Mouse (Mus musculus) lung, adult 18-20 months (tissue): ENCODE measurements at regions not wholly inside any gene's neighbourhood (a gene's known extent, or its start where the extent isn't known, plus 50 kb on each side); places are given as distances from the start of the nearest gene placed in this dataset.

Experiments used
- DNase-seq, 2 experiments: peaks; one replicate each; pipeline ENCODE4 v3.0.0; 2022; ENCODE audit warnings: mixed read lengths in 2 of 2

DNA sequence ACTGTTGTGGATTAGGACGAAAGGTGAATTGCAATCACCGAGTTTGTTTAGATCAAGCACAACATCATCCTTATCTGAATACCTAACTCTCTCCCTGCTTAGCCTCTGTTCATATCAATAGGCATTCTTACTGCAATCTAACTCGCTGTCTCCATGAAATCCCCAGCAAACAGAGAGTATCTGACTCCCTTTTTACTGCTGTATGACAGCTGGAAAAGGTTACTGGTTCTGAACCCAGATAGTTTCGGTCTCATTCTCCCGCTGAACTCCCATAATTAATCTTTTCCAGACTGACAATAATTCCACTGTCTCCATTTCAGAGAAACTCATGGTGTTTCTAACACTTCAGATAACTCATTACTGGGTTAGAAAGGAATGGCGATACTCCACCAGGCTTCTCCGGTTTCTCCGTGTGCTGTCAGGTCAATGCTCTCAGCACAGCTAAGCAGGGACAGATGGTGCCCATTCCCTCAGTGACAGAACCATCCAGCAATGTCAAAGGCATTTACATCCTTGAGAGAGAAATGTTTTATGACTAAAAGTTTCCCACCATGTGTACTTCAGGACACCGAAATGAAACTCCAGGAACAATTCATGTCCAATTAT, 167.5 kb upstream of the Itga4 start:
- DNase-seq: no peak

- DNase-seq: no peak
Measured at GRCm38 (mm10) chr2:79090273-79090672, 165.0 kb upstream of the Itga4 start.

- no peak for DNase-seq
Measured at GRCm38 (mm10) chr2:79094298-79094697, 160.9 kb upstream of the Itga4 start.

DNA sequence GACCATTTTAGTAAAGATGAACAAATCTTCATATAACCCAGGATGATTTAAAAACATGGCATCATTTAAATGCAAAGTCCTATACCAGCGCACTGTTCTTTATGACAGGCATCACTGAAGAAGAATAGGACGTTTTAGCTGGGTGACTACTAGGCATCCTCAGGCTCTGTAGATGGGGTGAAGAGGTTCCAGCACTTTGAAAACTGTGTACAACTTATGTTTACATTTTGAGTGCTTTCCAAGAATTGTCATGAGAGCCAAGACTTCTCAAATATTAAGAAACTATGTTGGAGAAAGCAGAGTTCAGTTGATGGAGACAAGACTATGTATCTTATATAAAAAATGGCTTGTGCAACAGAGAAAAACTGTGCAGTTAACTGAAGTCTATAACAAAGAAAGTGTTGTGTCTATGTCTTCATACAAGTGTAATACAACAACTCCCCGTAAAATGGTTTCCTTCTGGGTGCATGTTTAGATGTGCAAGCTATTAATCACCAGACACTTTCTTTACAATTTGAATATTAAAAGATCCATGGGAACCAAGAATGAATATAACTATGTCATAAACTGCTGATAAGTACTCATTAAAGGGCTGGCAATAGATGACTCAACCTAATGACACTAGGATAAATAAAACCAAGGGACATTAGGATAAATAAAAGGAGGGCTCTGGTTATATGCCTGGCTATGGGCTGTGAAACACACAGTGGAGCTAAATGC, 158.5 kb upstream of the Itga4 start:
- no peak for DNase-seq

DNA sequence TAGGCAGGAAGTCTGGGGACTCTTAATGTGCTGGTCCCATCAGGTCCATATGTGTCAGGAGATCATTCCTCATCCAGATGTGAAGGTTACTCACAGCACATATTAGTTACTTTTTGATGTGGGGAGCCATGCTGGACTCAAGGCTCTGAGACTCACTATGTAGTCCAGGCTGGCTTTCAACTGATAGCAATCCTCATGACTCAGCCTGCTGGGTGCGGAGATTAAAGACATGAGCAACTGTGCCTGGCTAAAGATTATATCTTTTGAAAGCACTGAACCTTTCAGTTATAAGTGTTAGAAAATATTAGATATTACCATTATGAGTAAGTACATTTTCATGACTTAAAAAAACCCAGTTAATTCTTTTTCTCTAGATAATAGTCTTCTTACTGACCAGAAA, 155.6 kb upstream of the Itga4 start:
- no peak for DNase-seq

- no peak for DNase-seq
Measured at GRCm38 (mm10) chr2:79111673-79112072, 143.6 kb upstream of the Itga4 start.

DNA sequence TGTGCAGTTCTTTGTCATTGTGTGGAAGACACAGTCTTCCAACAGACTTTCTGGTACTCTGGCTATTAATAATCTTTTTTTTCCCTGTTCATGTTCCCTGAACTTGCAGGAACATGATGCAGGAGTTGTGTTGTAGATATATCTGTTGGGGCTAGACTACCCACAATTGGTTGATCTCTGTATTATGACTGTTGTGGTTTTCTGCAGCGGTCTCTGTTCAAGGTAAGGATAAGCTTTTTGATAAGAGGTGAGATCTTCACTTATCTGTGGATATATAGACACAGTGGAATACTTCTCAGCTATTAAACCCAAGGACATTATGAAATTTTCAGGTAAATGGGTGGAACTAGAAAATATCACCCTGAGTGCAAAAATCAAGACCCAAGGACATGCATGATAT, 143.2 kb upstream of the Itga4 start:
- DNase-seq: no peak

DNA sequence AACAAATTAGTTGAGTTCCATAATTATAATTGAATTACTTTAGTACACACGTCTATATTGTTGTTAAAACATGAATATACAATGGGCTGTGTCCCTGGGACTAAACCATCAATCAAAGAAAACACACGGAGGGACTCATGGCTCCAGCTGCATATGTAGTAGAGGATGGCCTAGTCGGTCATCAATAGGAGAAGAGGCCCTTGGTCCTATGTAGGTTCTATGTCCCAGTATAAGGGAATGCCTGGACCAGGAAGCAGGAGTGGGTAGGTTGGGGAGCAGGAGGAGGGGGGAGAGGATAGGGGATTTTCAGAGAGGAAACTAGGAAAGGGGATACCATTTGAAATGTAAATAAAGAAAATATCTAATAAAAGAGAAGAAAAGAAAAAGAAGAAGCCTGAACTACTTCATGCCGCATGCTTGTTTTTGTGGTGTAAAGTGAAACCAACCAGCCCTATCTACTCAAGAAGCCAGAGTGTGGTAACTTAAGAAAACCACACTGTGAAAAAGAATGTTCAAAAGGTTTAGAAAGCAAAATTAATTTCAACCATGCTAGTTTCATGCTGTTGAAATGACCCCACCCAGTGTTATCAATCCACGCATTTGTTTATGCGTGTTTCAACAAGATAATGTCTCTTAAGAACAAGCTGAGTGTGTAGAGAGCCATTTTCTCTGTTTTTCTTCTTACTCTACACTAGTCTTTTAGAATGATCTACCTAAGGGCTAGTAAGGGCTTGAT, 134.4 kb upstream of the Itga4 start:
- DNase-seq: no peak

DNA sequence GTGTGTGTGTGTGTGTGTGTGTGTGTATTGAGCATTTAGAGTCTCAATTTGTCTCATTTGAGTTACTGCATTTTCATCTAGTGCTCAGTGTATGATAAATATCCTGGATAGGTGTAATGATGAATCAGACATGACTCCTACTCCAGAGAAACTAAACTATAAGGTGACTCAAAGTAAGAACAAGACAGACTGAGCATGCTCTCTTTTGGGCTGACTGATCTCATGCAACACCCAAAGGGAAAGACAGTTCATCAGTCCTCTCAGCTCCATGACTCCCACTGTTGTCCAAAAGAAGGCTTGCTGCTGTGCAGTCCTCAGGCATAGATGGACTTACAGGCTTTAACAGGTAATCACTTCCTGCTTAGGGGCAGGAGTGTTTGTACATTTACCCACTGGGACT, 132.7 kb upstream of the Itga4 start:
- no peak for DNase-seq

GRCm38 (mm10) chr2:79124272-79124976, 130.8 kb upstream of the Itga4 start:
- DNase-seq: no peak

GRCm38 (mm10) chr2:79126170-79126879, 128.9 kb upstream of the Itga4 start:
- DNase-seq: no peak

- no peak for DNase-seq
Measured at GRCm38 (mm10) chr2:79126996-79127741, 128.1 kb upstream of the Itga4 start.

DNA sequence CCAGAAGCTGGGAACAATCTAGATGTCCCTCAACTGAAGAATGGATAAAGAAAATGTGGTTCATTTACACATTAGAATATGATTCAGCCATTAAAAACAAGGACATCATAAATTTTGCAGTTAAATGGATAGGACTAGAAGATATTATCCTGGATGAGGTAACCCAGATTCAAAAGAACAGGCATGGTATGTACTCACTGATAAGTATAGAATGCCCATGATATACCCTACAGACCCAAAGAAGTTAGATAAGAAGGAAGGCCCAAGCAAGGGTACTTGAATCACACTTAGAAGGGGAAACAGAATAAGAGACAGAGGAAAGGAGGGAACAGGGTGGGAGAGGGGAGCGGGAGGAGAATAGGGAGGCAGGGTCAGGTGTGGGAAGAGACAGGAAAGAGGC, 127.4 kb upstream of the Itga4 start:
- DNase-seq: no peak

GRCm38 (mm10) chr2:79130660-79131059, 124.6 kb upstream of the Itga4 start:
- DNase-seq: no peak

- no peak for DNase-seq
Measured at GRCm38 (mm10) chr2:79131235-79131634, 124.0 kb upstream of the Itga4 start.

DNA sequence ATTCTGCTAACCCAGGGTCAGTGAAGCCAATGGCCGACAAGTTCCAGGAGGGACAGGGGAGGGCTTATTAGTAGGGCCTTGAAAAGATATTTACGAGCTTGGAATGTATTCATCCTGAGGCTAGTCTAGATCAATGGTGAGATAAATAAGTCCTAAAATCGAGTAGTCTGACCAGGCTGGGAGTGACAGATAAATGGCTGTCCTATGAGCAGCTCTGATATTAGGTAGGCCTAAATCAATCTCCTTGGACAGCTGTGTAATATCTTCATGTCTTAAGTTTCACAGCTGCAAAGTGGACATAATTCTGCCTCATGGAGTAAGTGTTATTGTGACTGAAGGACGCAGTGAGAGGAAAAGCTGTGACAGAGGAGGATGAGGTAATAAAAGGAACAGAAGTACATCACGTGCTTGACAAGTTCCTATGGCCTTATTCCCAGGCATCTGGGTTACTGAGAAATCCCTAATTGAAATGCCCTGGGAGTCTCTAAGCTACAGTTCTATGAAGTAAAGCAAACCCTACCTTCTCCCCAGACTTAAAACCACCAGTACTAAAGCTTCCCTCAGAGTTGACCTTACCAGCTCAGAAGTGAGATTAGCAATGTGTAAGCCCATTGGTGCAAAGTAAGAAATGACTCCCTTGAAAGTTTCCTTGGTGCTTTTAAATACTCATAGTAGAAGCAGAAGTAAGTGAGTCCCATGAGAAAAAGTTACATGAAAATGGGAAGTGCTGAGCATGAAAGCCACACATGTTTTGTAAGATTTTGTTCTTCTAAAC, 123.3 kb upstream of the Itga4 start:
- DNase-seq: no peak

DNA sequence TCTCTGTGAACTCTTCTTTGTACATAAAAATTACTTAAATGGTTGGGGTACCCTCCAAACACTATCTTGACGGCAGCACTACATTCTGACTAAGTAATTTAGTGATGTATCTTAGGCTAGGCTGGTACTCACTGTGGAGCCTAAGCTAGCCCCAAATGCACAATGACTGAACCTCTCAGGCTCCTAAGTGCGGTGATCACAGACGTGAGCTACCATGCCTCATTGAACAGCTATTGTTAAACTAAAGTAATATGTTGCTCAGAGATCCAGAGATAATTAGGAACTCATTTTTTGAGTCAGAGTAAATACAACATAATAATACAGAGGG, 122.7 kb upstream of the Itga4 start:
- no peak for DNase-seq

DNA sequence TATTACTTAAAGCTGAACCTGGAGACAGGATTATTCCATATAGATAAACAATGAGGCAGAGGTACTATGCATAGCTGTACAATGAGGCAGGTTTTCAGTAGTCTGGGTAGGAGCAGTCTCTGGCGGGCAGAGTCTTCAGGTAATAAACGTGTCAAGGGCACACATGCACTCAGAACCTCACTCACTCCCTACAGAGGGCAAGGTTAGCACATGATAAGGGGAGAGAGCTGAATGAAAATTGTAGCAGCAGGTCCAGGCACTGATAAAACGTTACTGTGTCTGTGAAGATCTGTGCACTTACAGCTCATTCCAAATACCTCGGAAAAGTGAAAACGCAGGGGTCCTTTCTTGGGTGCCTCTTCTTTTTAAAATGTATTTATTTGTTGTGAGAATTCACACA, 120.9 kb upstream of the Itga4 start:
- no peak for DNase-seq

GRCm38 (mm10) chr2:79135986-79136385, 119.2 kb upstream of the Itga4 start:
- no peak for DNase-seq

- DNase-seq: no peak
Measured at GRCm38 (mm10) chr2:79136619-79137458, 118.4 kb upstream of the Itga4 start.
